Mouse (Mus musculus): ENCODE data around the gene Dtnbp1. TPM values are rescaled to one million over a fixed set of nuclear protein-coding genes. Genes with fewer than 3 reads are reported as not detected.

The Dtnbp1 gene
- polyA plus RNA-seq (2014; fragmentation: Illumina TruSeq; extraction: RNeasy Lipid Tissue Mini Kit (QIAGEN cat#74804); ENCODE audit: insufficient read depth, low read depth, low replicate concordance): 38.6 TPM

GRCm38 (mm10) chr13:45001911-45002615 lies at the start of gene Dtnbp1:
Dtnbp1 (minus strand) TSS chr13:45002147.

Other genes with a start within 250 kb of the Dtnbp1 start
- not detected for gene Gm9817, start 76.5 kb upstream of the Dtnbp1 start, polyA plus RNA-seq (2014; fragmentation: Illumina TruSeq; extraction: RNeasy Lipid Tissue Mini Kit (QIAGEN cat#74804); ENCODE audit: insufficient read depth, low read depth, low replicate concordance)